Mouse (Mus musculus) lung, postnatal 36 days (tissue): ENCODE data around the gene Abi3.

Experiments used
- DNase-seq: peaks from one replicate; pipeline ENCODE4 v3.0.0; 2022; ENCODE audit warnings: mixed read lengths

The Abi3 gene

DNA sequence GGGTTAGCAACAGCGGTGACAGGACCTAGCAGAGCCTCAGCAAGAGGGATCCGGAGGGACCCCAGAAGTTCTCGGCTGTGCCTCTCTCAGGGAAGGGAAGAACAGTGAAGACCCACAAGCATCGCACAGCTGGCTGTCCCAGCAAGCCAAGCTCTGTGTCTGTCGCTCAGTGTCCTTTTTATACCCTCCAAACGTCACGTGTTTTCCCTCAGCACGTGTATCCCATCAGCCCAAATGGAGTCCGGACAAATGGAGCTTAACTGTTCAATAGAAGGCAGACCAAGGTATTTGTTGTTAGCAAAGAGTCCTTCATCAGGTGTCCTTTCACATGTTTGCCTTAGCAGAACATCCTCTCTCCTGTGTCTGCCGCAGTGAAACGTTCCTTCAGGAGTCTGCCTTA lies 60.7 kb downstream of the Abi3 start:
- no peak for DNase-seq

DNA sequence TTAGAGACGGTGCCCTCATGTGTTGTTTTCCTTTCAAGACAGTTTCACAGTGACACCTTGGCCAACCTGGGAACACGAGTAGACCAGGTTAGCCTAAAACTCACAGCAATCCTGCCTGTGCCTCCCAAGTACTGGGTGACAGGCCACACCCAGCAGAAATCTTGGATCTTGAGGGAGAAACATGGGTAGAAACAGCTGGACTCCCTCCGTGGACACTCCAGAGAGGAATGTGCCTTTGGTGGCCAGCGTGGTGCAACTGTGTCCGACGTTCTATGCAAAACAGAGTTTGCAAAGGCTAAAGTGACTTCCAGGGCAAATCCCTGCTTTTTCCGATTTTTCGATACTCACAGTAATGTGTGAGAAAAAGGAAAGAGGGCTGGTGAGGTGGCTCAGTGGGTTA lies 61.8 kb downstream of the Abi3 start:
- peak; percentile 76 for DNase-seq
